Mouse (Mus musculus): ENCODE measurements at regions not wholly inside any gene's neighbourhood (a gene's known extent, or its start where the extent isn't known, plus 50 kb on each side); places are given as distances from the start of the nearest gene placed in this dataset.

- no peak for DNase-seq (ENCODE audit: low spot score in 2 of 2)
Observed at GRCm38 (mm10) chr10:120624203-120624942, 148.1 kb upstream of the Hmga2 start.

DNA sequence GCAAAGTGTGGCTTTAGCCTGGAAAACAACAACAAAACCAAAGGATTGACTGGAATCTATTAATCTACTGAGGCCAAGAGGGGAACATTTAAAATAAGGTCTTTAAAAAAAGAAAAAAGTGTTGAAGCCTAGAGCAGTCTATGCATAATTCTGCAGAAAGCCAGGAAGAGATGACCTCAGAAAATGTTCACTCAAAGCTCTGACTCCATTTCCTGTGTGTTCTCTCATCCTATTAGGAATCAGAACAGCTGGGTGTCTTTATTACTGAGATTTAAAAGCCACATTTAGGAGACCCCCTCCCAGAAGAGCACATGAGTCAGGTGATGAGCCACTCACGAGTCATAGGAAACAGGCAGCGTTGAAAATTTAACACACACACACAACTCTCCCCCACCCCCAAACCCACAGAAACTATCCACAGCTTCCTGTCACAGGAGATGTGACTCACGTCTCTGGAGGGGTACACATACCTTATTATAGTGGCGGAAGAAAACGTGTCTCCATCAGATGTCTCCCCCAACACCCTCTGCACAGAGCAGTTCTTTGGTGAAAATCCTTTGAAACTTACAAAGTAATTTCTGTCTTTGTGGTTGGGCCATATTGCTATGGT is 140.2 kb upstream of the Hmga2 start:
- no peak for DNase-seq (ENCODE audit: low spot score in 2 of 2)

DNA sequence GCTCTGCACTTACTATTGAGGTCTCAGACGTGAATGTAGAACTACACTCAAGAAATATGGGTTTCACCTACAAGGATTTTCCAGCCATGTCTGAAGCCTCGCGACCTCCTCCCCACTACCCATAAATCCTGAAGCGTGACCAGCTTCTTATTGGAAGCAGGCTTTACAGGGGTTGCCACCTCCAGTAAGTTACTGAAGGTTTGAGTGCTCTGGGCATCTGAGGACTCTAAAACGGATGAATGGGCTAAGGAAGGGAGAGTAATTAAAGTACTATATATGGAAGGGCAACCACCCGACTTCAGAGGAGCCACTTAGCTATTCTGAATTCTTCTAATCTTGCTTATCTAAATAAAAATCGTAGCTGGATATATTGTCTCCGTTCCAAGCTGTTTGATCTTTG is 136.1 kb upstream of the Hmga2 start:
- DNase-seq (ENCODE audit: low spot score in 2 of 2) = no peak

DNA sequence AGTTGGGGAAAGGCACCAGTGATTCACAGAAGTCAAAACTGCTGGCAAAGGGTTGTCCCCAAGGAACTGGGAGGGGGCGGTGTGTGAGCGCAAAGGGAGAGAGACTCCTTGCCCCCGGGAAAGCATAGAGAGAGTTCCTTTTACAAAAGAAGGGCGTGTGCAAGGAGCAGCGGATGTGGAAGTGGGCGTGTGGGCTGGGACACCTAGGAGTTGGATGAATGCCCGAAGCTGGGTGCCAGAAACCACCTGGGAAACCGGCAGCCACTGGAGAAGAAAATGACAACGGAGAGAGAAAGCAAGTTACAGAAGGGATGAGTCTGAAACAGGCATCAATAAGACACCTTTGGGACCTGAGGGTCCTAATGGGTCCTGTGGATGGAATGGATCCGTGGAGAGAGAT is 133.8 kb upstream of the Hmga2 start:
- DNase-seq (ENCODE audit: low spot score in 2 of 2) = no peak

- DNase-seq (ENCODE audit: low spot score in 2 of 2) = no peak
Observed at GRCm38 (mm10) chr10:120604506-120604905, 128.2 kb upstream of the Hmga2 start.

DNA sequence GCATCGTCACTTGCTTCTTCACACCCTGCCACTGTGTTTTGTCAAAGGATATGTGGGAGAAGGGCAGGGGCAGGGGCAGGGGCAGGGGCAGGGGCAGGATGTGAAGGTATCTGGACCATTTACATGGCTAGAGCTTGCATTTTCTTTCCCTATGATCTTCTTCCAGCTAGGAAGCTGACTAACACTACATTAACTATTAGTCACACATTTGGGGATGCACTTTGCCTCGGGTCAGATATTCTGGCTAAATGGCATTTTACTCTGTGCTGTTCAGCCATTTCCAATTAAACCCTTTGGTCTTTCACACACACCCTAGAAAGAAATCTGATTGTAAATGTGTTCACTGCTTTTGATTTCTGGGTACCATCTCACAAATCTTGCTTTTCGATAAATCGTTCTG is 126.9 kb upstream of the Hmga2 start:
- DNase-seq (ENCODE audit: low spot score in 2 of 2) = no peak

GRCm38 (mm10) chr10:120600735-120601134 is 124.5 kb upstream of the Hmga2 start:
- no peak for DNase-seq (ENCODE audit: low spot score in 2 of 2)

DNA sequence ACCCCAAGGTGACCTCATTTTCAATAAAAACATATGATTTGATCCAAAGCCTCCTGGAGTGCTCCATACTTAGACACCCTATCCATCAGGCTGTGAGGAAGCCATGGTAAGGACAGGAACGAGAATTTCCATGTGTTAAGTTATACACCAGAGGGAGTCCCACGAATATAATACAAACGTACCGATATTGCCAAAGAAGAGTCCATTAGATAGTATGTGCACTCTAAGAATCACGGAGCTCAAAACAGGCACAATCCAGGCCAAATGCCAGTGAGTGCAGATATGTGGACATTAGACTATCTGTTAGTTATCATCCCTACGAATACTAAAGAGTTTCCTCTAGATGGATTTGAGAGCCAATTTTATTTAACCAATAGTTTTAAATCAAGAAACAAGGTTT is 123.3 kb upstream of the Hmga2 start:
- no peak for DNase-seq (ENCODE audit: low spot score in 2 of 2)

- DNase-seq (ENCODE audit: low spot score in 2 of 2) = no peak
Observed at GRCm38 (mm10) chr10:120597320-120597887, 121.1 kb upstream of the Hmga2 start.

GRCm38 (mm10) chr10:120595145-120595544 is 118.9 kb upstream of the Hmga2 start:
- DNase-seq (ENCODE audit: low spot score in 2 of 2) = no peak

GRCm38 (mm10) chr10:120593876-120594275 is 117.6 kb upstream of the Hmga2 start:
- DNase-seq (ENCODE audit: low spot score in 2 of 2) = no peak

DNA sequence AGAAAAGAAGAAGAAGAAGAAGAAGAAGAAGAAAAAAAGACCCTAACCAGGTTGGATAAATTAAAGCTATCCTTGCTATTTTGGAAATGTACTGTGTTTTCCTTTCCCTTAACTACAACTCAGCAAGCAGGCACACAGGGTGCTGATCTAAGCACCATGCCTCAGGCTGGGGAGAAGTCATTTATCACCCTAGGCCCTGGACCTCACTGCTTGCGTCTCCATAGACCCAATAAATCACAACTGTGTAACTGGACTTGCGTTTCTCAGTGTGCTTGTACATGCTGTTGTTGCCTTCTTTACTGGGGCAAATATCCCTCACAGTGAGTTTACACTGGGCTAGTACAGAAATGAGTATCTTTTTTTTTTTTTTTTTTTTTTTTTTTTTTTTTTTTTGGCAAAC is 113.4 kb upstream of the Hmga2 start:
- DNase-seq (ENCODE audit: low spot score in 2 of 2) = no peak

DNA sequence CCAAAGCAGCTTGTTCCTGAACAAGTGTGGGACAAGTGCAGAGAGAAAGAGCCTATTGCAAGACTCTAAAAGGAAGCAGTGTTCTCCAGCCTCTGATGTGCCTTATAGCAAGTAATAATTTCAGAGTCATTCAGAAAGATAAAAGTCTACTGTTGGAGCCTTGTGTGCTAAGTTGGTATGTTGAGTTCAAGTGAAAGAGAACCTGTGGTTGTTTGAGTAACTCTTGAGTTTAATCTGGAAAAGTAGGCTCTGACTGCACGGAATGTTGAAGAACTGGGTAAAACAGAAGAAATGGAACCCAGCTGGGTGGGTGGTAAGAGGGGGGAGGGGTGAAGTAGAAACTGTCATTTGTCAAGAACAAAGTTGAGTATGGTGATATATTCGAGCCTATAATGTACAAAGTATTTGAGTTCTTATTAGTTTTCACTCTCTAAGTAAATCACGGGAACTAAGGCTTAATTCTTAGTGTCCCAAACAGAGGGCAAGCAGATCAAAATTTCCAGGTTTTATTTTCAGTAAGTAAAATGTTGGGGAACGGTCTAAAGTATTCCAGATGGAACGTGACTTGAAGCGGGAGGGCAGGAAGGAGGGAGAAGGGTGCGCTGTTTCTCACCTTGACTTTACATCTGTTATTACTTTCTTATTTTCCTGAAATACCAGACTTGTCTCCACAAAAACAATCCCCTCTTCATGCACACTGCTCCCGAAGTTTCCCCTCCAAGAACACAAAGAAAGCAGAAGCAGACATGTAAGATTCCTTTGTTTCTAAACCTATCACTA is 111.8 kb upstream of the Hmga2 start:
- no peak for DNase-seq (ENCODE audit: low spot score in 2 of 2)

- peak; percentile 45 to 65 for DNase-seq (ENCODE audit: low spot score in 2 of 2)
Observed at GRCm38 (mm10) chr10:120587179-120587578, 110.9 kb upstream of the Hmga2 start.

DNA sequence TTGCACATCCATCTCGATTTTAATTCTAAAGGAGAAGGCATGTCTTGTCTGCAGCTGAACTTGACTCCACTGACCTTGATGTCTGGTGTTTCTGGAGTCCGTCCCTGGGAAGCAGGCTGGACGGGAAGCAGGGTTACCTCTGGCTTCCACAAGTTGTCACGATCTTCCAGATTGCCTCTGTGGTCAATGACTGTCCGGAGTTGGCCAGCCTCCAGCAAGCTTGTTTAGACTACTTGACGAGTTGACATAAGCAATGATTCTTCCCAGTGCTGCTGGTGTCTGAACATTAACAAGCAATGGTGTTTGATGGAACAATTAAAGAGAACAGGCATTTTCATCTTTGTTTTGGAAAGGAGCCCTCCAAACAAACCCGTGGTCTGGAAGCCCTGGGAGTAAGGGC is 106.2 kb upstream of the Hmga2 start:
- no peak for DNase-seq (ENCODE audit: low spot score in 2 of 2)

- no peak for DNase-seq (ENCODE audit: low spot score in 2 of 2)
Observed at GRCm38 (mm10) chr10:120581547-120581946, 105.3 kb upstream of the Hmga2 start.

DNA sequence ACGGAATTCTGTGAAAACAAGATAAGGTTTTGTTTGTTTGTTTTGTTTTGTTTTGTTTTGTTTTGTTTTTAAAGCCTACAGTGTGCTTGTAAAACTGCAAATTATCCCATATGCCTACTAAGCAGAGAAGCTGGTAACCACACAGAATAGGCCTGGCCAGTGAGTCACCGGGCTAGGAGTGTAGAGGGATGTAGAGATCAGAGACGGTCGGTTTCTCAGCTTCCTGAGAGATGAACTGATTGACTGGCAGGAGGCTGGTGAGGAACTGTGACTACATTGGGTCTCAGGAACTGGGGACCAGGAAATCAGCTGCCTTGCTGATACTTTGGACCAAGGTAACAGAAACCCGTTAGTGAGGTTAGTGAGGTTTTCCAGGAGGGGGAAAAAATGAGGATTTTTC is 100.6 kb upstream of the Hmga2 start:
- no peak for DNase-seq (ENCODE audit: low spot score in 2 of 2)

- no peak for DNase-seq (ENCODE audit: low spot score in 2 of 2)
Observed at GRCm38 (mm10) chr10:120576148-120576547, 99.9 kb upstream of the Hmga2 start.

DNA sequence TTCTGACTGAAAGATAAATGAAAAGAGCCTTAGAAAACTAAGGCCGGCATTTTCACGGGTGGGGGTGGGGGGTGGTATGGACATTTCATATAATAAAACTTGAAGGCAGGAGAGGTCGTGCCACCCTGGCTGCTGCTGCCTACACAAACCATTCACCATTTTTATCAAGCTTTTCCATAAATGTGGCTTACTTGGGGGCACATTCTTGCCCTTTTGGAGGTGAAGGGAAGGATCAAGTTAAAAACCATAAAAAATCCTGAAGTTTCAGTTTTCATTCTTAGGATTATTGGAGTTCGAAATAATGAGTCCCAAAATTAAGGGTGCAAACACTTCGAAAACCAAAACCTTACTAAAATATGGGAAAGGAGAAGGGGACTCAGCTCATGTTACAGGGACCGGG is 95.1 kb upstream of the Hmga2 start:
- no peak for DNase-seq (ENCODE audit: low spot score in 2 of 2)

- no peak for DNase-seq (ENCODE audit: low spot score in 2 of 2)
Observed at GRCm38 (mm10) chr10:120565992-120566391, 89.7 kb upstream of the Hmga2 start.

GRCm38 (mm10) chr10:120564859-120565258 is 88.6 kb upstream of the Hmga2 start:
- no peak for DNase-seq (ENCODE audit: low spot score in 2 of 2)

DNA sequence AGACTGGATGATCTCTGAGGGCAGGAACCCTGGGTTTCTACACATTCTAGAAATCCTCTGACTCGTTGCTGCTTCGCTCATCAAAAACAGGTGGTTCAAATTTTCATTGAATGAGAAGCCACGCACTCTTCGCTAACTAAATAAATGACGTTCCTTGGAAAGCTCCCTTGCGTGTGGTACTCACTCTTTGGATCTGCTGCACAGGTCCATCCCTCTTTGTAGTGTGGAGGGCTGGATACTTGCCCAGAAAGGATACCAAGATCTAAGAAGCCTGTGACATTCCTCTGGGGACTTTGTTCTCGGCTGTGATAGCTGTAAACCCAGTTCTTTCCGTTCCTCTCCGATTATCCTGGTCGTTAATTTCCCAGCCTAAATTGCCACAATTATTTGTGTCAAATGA is 87.7 kb upstream of the Hmga2 start:
- DNase-seq (ENCODE audit: low spot score in 2 of 2) = no peak
